Mouse (Mus musculus): ENCODE data around the gene Gm5458. TPM values are rescaled to one million over a fixed set of nuclear protein-coding genes. Genes with fewer than 3 reads are reported as not detected.
"Not testable (repeated sequence)": the region's sequence is repeated elsewhere in the genome, so short reads cannot be mapped to it uniquely, and the experiment has no call there.

Gm5458 gene
- not detected in 2 replicates for polyA plus RNA-seq (2015; fragmentation: Nextera tagmentation; extraction: Ambion mirVana)

DNA sequence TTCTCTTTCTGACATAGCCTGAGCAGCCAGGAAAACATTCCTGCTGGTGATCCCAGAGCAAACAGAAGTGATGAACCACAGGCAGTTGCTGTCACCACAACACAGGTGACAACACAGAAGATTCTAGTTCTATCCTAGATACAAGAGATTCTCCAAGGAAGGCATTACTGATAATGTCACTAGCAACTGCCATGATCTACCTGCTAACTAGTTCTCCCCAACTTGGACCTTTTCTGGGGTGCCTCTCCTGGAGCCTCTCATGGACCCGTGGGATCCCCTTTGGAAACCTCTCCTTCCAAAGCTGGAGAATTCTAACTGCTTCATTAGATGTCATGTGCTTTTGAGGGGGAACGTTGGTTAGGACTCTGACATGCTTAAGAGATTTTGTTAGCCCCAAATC lies at the start of gene Gm5458:
Gene Gm5458, minus strand, starts transcription at position 101 of the 400 bp plus-strand sequence.
- not testable (repeated sequence) for H3K9ac ChIP-seq (replicated peaks); H3K27ac ChIP-seq (ENCODE audit: low read depth); H3K27me3 ChIP-seq (ENCODE audit: insufficient read depth, low read length); DNase-seq; H3K4me3 ChIP-seq (ENCODE audit: low read depth, low read length); ATAC-seq; H3K36me3 ChIP-seq (replicated peaks; ENCODE audit: insufficient read depth, low read length); H3K4me1 ChIP-seq (ENCODE audit: insufficient read depth); H3K9me3 ChIP-seq (ENCODE audit: low read length); H3K4me2 ChIP-seq (ENCODE audit: low read depth, low read length)
- WGBS (ENCODE audit: insufficient replicate concordance), result 75% methylated on average over 1 of the region's 2 CpGs

DNA sequence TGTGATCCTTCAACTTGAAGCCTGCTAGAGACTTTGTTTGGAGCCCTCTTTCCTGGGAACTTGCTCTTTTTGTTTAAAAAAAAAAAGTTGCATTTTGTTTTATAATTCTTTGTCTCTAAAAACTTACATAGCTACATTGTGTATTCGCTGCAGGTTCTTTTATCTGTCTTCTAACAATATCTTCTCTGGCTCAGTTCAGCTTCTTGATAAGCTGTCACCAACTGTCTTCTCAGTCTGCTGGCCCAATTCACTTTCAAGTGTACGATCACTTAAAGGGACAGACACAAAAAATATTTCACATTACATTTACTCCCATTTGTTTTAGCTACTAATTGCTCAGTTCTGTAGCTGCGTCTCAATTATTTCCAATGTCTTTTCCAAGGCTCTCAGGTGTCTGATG lies 43.9 kb upstream of the Gm5458 start:
- no peak overlapping the region for H3K9ac ChIP-seq (replicated peaks)
- no peaks in the 10 kb centered on the region for H3K27me3 ChIP-seq (ENCODE audit: insufficient read depth, low read length)
- 62% methylated on average over 3 of the region's 3 CpGs for WGBS (ENCODE audit: insufficient replicate concordance)
- TF ChIP-seq EP300 (IDR thresholded peaks at IDR 0.05; ENCODE audit: low read depth) (no peak), CTCF (IDR thresholded peaks at IDR 0.05; ENCODE audit: low read depth) (no peak)
- H3K4me1 ChIP-seq (ENCODE audit: insufficient read depth), result no peaks in the 10 kb centered on the region
- no peak overlapping the region for H3K4me3 ChIP-seq (ENCODE audit: low read depth, low read length)
- no peak for ATAC-seq
- no peak overlapping the region for H3K27ac ChIP-seq (ENCODE audit: low read depth)
- H3K9me3 ChIP-seq (ENCODE audit: low read length), result no peaks in the 10 kb centered on the region
- no peaks in the 10 kb centered on the region for H3K36me3 ChIP-seq (replicated peaks; ENCODE audit: insufficient read depth, low read length)
- H3K4me2 ChIP-seq (ENCODE audit: low read depth, low read length), result no peak overlapping the region
- no peak for DNase-seq

DNA sequence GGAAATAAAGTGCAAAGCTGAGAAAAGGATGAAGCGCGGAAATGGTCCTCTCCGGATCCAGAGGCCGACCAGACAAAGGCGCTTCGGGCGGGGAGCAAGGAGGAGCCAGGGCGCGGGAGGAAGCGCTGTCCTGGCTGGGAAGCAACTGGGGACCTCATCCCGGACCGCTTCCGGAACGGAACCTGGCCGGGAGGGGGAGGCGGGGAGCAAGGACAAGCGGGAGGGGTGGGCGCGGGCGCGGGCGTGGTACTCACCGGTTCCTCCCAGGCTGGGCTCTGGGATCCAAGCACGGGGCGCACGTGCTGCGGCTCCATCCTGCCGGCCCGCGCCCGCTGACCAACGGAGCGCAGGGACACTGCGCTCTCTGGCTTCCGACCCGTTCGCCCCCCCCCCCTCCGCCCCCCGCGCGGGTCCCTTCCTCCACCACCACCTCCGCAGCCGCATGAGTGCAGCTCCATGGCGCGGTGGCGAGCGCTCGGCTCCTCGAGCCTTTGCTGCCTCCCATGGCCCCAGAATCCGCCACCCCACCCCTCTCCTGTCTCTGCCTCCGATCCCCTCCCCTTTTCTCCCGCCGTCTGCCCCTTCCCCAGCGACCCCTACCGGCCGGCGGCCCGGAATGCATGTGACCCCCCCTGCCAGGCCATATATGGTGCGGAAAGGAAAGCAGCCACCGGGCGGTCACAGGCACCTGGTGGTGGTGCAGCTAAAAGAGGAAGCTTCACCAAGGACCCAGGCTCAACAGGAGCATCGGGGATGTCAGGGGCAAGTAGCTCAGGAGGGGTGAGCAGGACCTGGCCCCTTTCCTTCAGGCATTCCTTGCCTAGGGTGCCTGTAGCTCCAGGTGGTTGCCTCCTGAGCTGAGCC lies 17.3 kb downstream of the Gm5458 start, which contains the start of gene Gm2237:
Gene Gm2237, minus strand, starts transcription at position 332 of the 864 bp plus-strand sequence.
- Histone ChIP-seq H3K4me2 (ENCODE audit: low read depth, low read length) (peak within 1 kb of the TSS; percentile 55), H3K4me3 (ENCODE audit: low read depth, low read length) (peak within 1 kb of the TSS; percentile 24; the same call in 1 of the 2 replicates)
- peak; percentile 16 for DNase-seq
- H3K4me1 ChIP-seq (ENCODE audit: insufficient read depth); H3K36me3 ChIP-seq (replicated peaks; ENCODE audit: insufficient read depth, low read length); H3K9me3 ChIP-seq (ENCODE audit: low read length); H3K27me3 ChIP-seq (ENCODE audit: insufficient read depth, low read length); ATAC-seq; H3K9ac ChIP-seq (replicated peaks); H3K27ac ChIP-seq (ENCODE audit: low read depth): not testable (repeated sequence)
- WGBS (ENCODE audit: insufficient replicate concordance), result 2% methylated on average over 9 of the region's 62 CpGs

DNA sequence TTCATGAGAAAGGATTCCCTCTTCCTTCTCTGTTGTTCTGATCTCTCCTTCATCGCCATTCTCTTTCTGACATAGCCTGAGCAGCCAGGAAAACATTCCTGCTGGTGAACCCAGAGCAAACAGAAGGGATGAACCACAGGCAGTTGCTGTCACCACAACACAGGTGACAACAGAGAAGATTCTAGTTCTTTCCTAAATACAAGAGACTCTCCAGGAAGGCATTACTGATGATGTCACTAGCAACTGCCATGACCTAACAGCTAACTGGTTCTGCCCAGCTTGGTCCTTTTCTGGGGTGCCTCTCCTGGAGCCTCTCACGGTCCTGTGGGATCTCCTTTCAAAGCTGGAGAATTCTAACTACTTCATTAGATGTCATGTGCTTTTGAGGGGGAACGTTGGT lies 52.5 kb downstream of the Gm5458 start, which contains the start of gene Gm2244:
Gene Gm2244, minus strand, starts transcription at position 101 of the 400 bp plus-strand sequence.
- ATAC-seq; H3K4me1 ChIP-seq (ENCODE audit: insufficient read depth); H3K36me3 ChIP-seq (replicated peaks; ENCODE audit: insufficient read depth, low read length); H3K9ac ChIP-seq (replicated peaks); H3K27me3 ChIP-seq (ENCODE audit: insufficient read depth, low read length); DNase-seq; H3K9me3 ChIP-seq (ENCODE audit: low read length); H3K4me2 ChIP-seq (ENCODE audit: low read depth, low read length); H3K27ac ChIP-seq (ENCODE audit: low read depth); H3K4me3 ChIP-seq (ENCODE audit: low read depth, low read length): not testable (repeated sequence)
- WGBS (ENCODE audit: insufficient replicate concordance), result 73% methylated on average over 1 of the region's 3 CpGs

Other genes starting within 250 kb of the Gm5458 start
- 0.22 TPM in 1 of 2 replicates, not detected in the other for gene Gm21738, start 183.7 kb downstream of the Gm5458 start, polyA plus RNA-seq (2015; fragmentation: Nextera tagmentation; extraction: Ambion mirVana)
- gene Gm2244, start 52.6 kb downstream of the Gm5458 start, polyA plus RNA-seq (2015; fragmentation: Nextera tagmentation; extraction: Ambion mirVana), result not detected in 2 replicates
- gene Gm2237, start 17.4 kb downstream of the Gm5458 start, polyA plus RNA-seq (2015; fragmentation: Nextera tagmentation; extraction: Ambion mirVana), result 0.09 and 0.12 TPM in 2 replicates
- 4.9 and 5.9 TPM in 2 replicates for gene Nid2, start 148.7 kb upstream of the Gm5458 start, polyA plus RNA-seq (2015; fragmentation: Nextera tagmentation; extraction: Ambion mirVana)
- 100 and 106 TPM in 2 replicates for gene Rtraf, start 221.2 kb upstream of the Gm5458 start, polyA plus RNA-seq (2015; fragmentation: Nextera tagmentation; extraction: Ambion mirVana)

Data from liver, postnatal 0 days (tissue).